Mouse (Mus musculus) heart, postnatal 4 days (tissue): ENCODE measurements at regions not wholly inside any gene's neighbourhood (a gene's known extent, or its start where the extent isn't known, plus 50 kb on each side); places are given as distances from the start of the nearest gene placed in this dataset.

Experiments used
- DNase-seq: peaks from one replicate; pipeline ENCODE4 v3.0.0; 2021

- DNase-seq: no peak
Observed at GRCm38 (mm10) chr17:54821059-54821458, 522.2 kb upstream of the Slc5a7 start.

GRCm38 (mm10) chr17:54853631-54854030 lies 554.8 kb upstream of the Slc5a7 start:
- DNase-seq: no peak

- no peak for DNase-seq
Observed at GRCm38 (mm10) chr17:54896198-54896597, 549.0 kb upstream of the St6gal2 start.

- no peak for DNase-seq
Observed at GRCm38 (mm10) chr17:54929181-54929715, 515.9 kb upstream of the St6gal2 start.

- DNase-seq: peak; percentile 18
Observed at GRCm38 (mm10) chr17:54943380-54944047, 501.7 kb upstream of the St6gal2 start.

- DNase-seq: no peak
Observed at GRCm38 (mm10) chr17:54944288-54944931, 500.8 kb upstream of the St6gal2 start.
